Mouse (Mus musculus) ES-E14 (cell line): ENCODE data around the gene Eif4e.

Experiments used
- CHD2 ChIP-seq: IDR thresholded peaks from 2 replicates; pipeline ENCODE4 v1.6.1; 2014; ENCODE audit warnings: mild to moderate bottlenecking, low read depth, low read length, inconsistent platforms
- HCFC1 ChIP-seq: IDR thresholded peaks from 2 replicates; pipeline ENCODE4 v1.6.1; 2012; ENCODE audit warnings: low read length, inconsistent platforms, borderline replicate concordance; ENCODE audit not compliant: insufficient read depth
- MAFK ChIP-seq: IDR thresholded peaks from 2 replicates; pipeline ENCODE4 v1.6.1; 2014; ENCODE audit warnings: mild to moderate bottlenecking, low read depth, low read length, inconsistent platforms; ENCODE audit not compliant: insufficient read depth
- ZC3H11A ChIP-seq: IDR thresholded peaks from 2 replicates; pipeline ENCODE4 v1.6.1; 2012; ENCODE audit warnings: low read depth, mild to moderate bottlenecking, inconsistent platforms, low read length, borderline replicate concordance
- ZNF384 ChIP-seq: IDR thresholded peaks from 2 replicates; pipeline ENCODE4 v1.6.1; 2012; ENCODE audit warnings: low read depth, low read length, inconsistent platforms

GRCm38 (mm10) chr3:138549045-138549444, 23.1 kb downstream of the Eif4e start:
- TF ChIP-seq HCFC1 (no peak), MAFK (no peak), ZC3H11A (no peak), CHD2 (no peak), ZNF384 (no peak)
